Mouse (Mus musculus): Measurements from ENCODE around the gene Ddt. TPM values are rescaled to one million over a fixed set of nuclear protein-coding genes. Genes with fewer than 3 reads are reported as not detected.
"Not testable (repeated sequence)": the region's sequence is repeated elsewhere in the genome, so short reads cannot be mapped to it uniquely, and the experiment has no call there.

The Ddt gene
- total RNA-seq, 2 experiments from 2014 or later, result 96.7 to 104 TPM

- DNase-seq, result no peak
- intact Hi-C loops (cut with DNase I), result loop anchor here (5.0 kb wide), 1 partner anchor 187 kb away; the partner anchor contains the start of gene Ggt5
Measured at GRCm38 (mm10) chr10:75774587-75774986, 1.4 kb upstream of the Ddt start.

GRCm38 (mm10) chr10:75774102-75774501 is 888 bp upstream of the Ddt start:
- DNase-seq, result no peak
- intact Hi-C loops (cut with DNase I), result loop anchor here (5.0 kb wide), 1 partner anchor 187 kb away; the partner anchor contains the start of gene Ggt5

GRCm38 (mm10) chr10:75767756-75768155 is 5.5 kb downstream of the Ddt start:
- DNase-seq; intact Hi-C loops (cut with DNase I): not testable (repeated sequence)

GRCm38 (mm10) chr10:75766856-75767255 is 6.4 kb downstream of the Ddt start:
- no peak for DNase-seq
- intact Hi-C loops (cut with DNase I), result no loop called here

GRCm38 (mm10) chr10:75764519-75765473 is 8.4 kb downstream of the Ddt start:
- peak; percentile 70 to 76 for DNase-seq
- intact Hi-C loops (cut with DNase I), result loop anchor here (2.0 to 5.0 kb wide), 2 partner anchors 68 to 86 kb away; no protein-coding TSS in a partner anchor

- peak; percentile 96 to 97 for DNase-seq
- intact Hi-C loops (cut with DNase I), result loop anchor here (2.0 to 5.0 kb wide), 2 partner anchors 68 to 87 kb away; no protein-coding TSS in a partner anchor
Measured at GRCm38 (mm10) chr10:75763682-75764518, 9.3 kb downstream of the Ddt start, which contains the start of gene Cabin1. Gene Cabin1, minus strand, starts transcription at chr10:75764341.

- intact Hi-C loops (cut with DNase I), result loop anchor here (5.0 kb wide), 1 partner anchor 70 kb away; no protein-coding TSS in a partner anchor
- DNase-seq, result no peak
Measured at GRCm38 (mm10) chr10:75762413-75762812, 10.8 kb downstream of the Ddt start.

GRCm38 (mm10) chr10:75760311-75760710 is 12.9 kb downstream of the Ddt start:
- no peak for DNase-seq
- intact Hi-C loops (cut with DNase I), result loop anchor here (5.0 kb wide), 1 partner anchor 72 kb away; no protein-coding TSS in a partner anchor

- no peak for DNase-seq
- intact Hi-C loops (cut with DNase I), result no loop called here
Measured at GRCm38 (mm10) chr10:75756719-75757118, 16.5 kb downstream of the Ddt start.

GRCm38 (mm10) chr10:75744017-75744416 is 29.2 kb downstream of the Ddt start:
- peak; percentile 82 to 86 for DNase-seq
- intact Hi-C loops (cut with DNase I), result loop anchor here (1.0 kb wide), 3 partner anchors 88 to 207 kb away; no protein-coding TSS in a partner anchor

GRCm38 (mm10) chr10:75743369-75743768 is 29.8 kb downstream of the Ddt start:
- no peak for DNase-seq
- intact Hi-C loops (cut with DNase I), result no loop called here

GRCm38 (mm10) chr10:75740866-75741265 is 32.3 kb downstream of the Ddt start:
- intact Hi-C loops (cut with DNase I), result no loop called here
- no peak for DNase-seq

- DNase-seq, result no peak
- intact Hi-C loops (cut with DNase I), result no loop called here
Measured at GRCm38 (mm10) chr10:75725449-75725848, 47.8 kb downstream of the Ddt start.

Other genes starting within 250 kb of the Ddt start
- 1 to 10 TPM; 1.1 to 1.5 TPM for gene Lrrc75b, start 213.1 kb downstream of the Ddt start, total RNA-seq (2021)
- not detected for gene Ggt1, start 211.8 kb downstream of the Ddt start, total RNA-seq (2021)
- 1 to 10 TPM; 5.4 to 9.0 TPM for gene Ggt5, start 184.1 kb downstream of the Ddt start, total RNA-seq (2021)
- 1 to 10 TPM; 1.4 to 1.8 TPM for gene Susd2, start 129.4 kb downstream of the Ddt start, total RNA-seq (2021)
- gene Cabin1, start 9.1 kb downstream of the Ddt start, total RNA-seq (2021), result 10 to 100 TPM; 23.4 to 26.2 TPM
- not detected for gene Gm20441, start 7.5 kb upstream of the Ddt start, total RNA-seq (2021)
- gene Gstt3, start 8.0 kb upstream of the Ddt start, total RNA-seq (2021), result 1 to 10 TPM; 4.1 to 4.8 TPM
- 10 to 100 TPM; 14.5 to 20.3 TPM for gene Gstt1, start 25.2 kb upstream of the Ddt start, total RNA-seq (2021)
- not detected for gene Gstt4, start 49.1 kb upstream of the Ddt start, total RNA-seq (2021)
- gene Gstt2, start 64.0 kb upstream of the Ddt start, total RNA-seq (2021), result 10 to 100 TPM; 13.2 to 13.5 TPM
- gene Mif, start 86.8 kb upstream of the Ddt start, total RNA-seq (2021), result 100 to 1,000 TPM; 196 to 202 TPM
- gene Derl3, start 120.0 kb upstream of the Ddt start, total RNA-seq (2021), result under 1 TPM; 0.61 to 0.68 TPM
- gene Smarcb1, start 148.2 kb upstream of the Ddt start, total RNA-seq (2021), result 10 to 100 TPM; 20.0 to 20.6 TPM
- gene Chchd10, start 159.7 kb upstream of the Ddt start, total RNA-seq (2021), result 1,000 to 10,000 TPM; 1,903 to 1,946 TPM
- 1 to 10 TPM; 5.9 to 7.7 TPM for gene Mmp11, start 163.1 kb upstream of the Ddt start, total RNA-seq (2021)
- not detected for gene Gm867, start 167.3 kb upstream of the Ddt start, total RNA-seq (2021)
- not detected for gene Vpreb3, start 169.6 kb upstream of the Ddt start, total RNA-seq (2021)
- not detected for gene Gm5134, start 181.1 kb upstream of the Ddt start, total RNA-seq (2021)